Mouse (Mus musculus) hindbrain, embryonic 11.5 days (tissue): ENCODE data around the gene Ces2a. TPM values are rescaled to one million over a fixed set of nuclear protein-coding genes. Genes with fewer than 3 reads are reported as not detected.

Experiments used
- polyA plus RNA-seq: library from polyadenylated mRNA; unstranded; fragments of >200 nt; fragmentation: Nextera tagmentation; extraction: Ambion mirVana; gene quantifications from 2 replicates; pipeline ENCODE4 v1.2.1, GENCODE M21; 2014

Gene Ces2a
- polyA plus RNA-seq, 1 experiment from 2014 or later: not detected

Other genes with a start within 250 kb of the Ces2a start
- 0.10 TPM in 1 of 2 replicates, not detected in the other for gene Terb1, start 224.1 kb upstream of the Ces2a start, polyA plus RNA-seq
- 140 TPM in 2 replicates for gene Nae1, start 199.4 kb upstream of the Ces2a start, polyA plus RNA-seq
- gene Car7, start 199.3 kb upstream of the Ces2a start, polyA plus RNA-seq: 0.42 and 0.52 TPM in 2 replicates
- 14.4 and 17.1 TPM in 2 replicates for gene Pdp2, start 142.6 kb upstream of the Ces2a start, polyA plus RNA-seq
- not detected in 2 replicates for gene Cdh16, start 109.6 kb upstream of the Ces2a start, polyA plus RNA-seq
- 1.7 and 2.1 TPM in 2 replicates for gene Rrad, start 102.7 kb upstream of the Ces2a start, polyA plus RNA-seq
- gene Ciao2b, start 92.0 kb upstream of the Ces2a start, polyA plus RNA-seq: 99.6 and 103 TPM in 2 replicates
- gene Ces2b, start 97.6 kb downstream of the Ces2a start, polyA plus RNA-seq: 0.17 TPM in 1 of 2 replicates, not detected in the other
- gene Ces2c, start 113.1 kb downstream of the Ces2a start, polyA plus RNA-seq: not detected in 2 replicates
- not detected in 2 replicates for gene Ces2e, start 192.3 kb downstream of the Ces2a start, polyA plus RNA-seq
- not detected in 2 replicates for gene Ces2f, start 213.4 kb downstream of the Ces2a start, polyA plus RNA-seq
- gene Ces2g, start 227.7 kb downstream of the Ces2a start, polyA plus RNA-seq: not detected in 2 replicates